Mouse (Mus musculus): Measurements from ENCODE around the gene Phf12. TPM values are rescaled to one million over a fixed set of nuclear protein-coding genes. Genes with fewer than 3 reads are reported as not detected.

The Phf12 gene
- total RNA-seq, 2 experiments from 2014 or later = 42.5 to 58.5 TPM

- DNase-seq (ENCODE audit: extremely low spot score in 1 of 2, low spot score in 1 of 2) = no peak
These were observed 13.8 kb upstream of the Phf12 start for GRCm38 (mm10) chr11:77968786-77969185.

- DNase-seq (ENCODE audit: extremely low spot score in 1 of 2, low spot score in 1 of 2) = no peak
These were observed 11.8 kb upstream of the Phf12 start for GRCm38 (mm10) chr11:77970718-77971117.

GRCm38 (mm10) chr11:77973520-77973919, 9.0 kb upstream of the Phf12 start:
- no peak for DNase-seq (ENCODE audit: extremely low spot score in 1 of 2, low spot score in 1 of 2)

GRCm38 (mm10) chr11:77974325-77974724, 8.2 kb upstream of the Phf12 start:
- no peak for DNase-seq (ENCODE audit: extremely low spot score in 1 of 2, low spot score in 1 of 2)

- no peak for DNase-seq (ENCODE audit: extremely low spot score in 1 of 2, low spot score in 1 of 2)
These were observed 6.7 kb upstream of the Phf12 start for GRCm38 (mm10) chr11:77975873-77976272.

GRCm38 (mm10) chr11:77978161-77978560, 4.4 kb upstream of the Phf12 start:
- DNase-seq (ENCODE audit: extremely low spot score in 1 of 2, low spot score in 1 of 2) = no peak

GRCm38 (mm10) chr11:77979221-77979809, 3.2 kb upstream of the Phf12 start:
- DNase-seq (ENCODE audit: extremely low spot score in 1 of 2, low spot score in 1 of 2) = no peak

GRCm38 (mm10) chr11:77980281-77981204, 2.0 kb upstream of the Phf12 start:
- peak in 1 of 2 experiments; percentile 50 for DNase-seq (ENCODE audit: extremely low spot score in 1 of 2, low spot score in 1 of 2)

- peak; percentile 74 to 77 for DNase-seq (ENCODE audit: extremely low spot score in 1 of 2, low spot score in 1 of 2)
These were observed 729 bp upstream of the Phf12 start for GRCm38 (mm10) chr11:77981609-77982440.

GRCm38 (mm10) chr11:77983191-77983936, 810 bp downstream of the Phf12 start:
- DNase-seq (ENCODE audit: extremely low spot score in 1 of 2, low spot score in 1 of 2) = peak; percentile 41 to 42

GRCm38 (mm10) chr11:77983937-77984835, 1.6 kb downstream of the Phf12 start:
- DNase-seq (ENCODE audit: extremely low spot score in 1 of 2, low spot score in 1 of 2) = peak; percentile 52 to 72

GRCm38 (mm10) chr11:77984836-77985231, 2.3 kb downstream of the Phf12 start:
- peak in 1 of 2 experiments; percentile 54 for DNase-seq (ENCODE audit: extremely low spot score in 1 of 2, low spot score in 1 of 2)

GRCm38 (mm10) chr11:77985541-77986065, 3.0 kb downstream of the Phf12 start:
- no peak for DNase-seq (ENCODE audit: extremely low spot score in 1 of 2, low spot score in 1 of 2)

GRCm38 (mm10) chr11:77989071-77989690, 6.6 kb downstream of the Phf12 start:
- DNase-seq (ENCODE audit: extremely low spot score in 1 of 2, low spot score in 1 of 2) = no peak

- DNase-seq (ENCODE audit: extremely low spot score in 1 of 2, low spot score in 1 of 2) = no peak
These were observed 13.0 kb downstream of the Phf12 start for GRCm38 (mm10) chr11:77995556-77995955.

- no peak for DNase-seq (ENCODE audit: extremely low spot score in 1 of 2, low spot score in 1 of 2)
These were observed 23.9 kb downstream of the Phf12 start for GRCm38 (mm10) chr11:78006446-78006845.

- peak; percentile 62 to 88 for DNase-seq (ENCODE audit: extremely low spot score in 1 of 2, low spot score in 1 of 2)
These were observed 37.1 kb downstream of the Phf12 start for GRCm38 (mm10) chr11:78019676-78020075.

- no peak for DNase-seq (ENCODE audit: extremely low spot score in 1 of 2, low spot score in 1 of 2)
These were observed 41.1 kb downstream of the Phf12 start for GRCm38 (mm10) chr11:78023607-78024006.

Measured in layer of hippocampus, postnatal 25 days (tissue).